Mouse (Mus musculus): ENCODE results near the gene Pex1. TPM values are rescaled to one million over a fixed set of nuclear protein-coding genes. Genes with fewer than 3 reads are reported as not detected.
A peak's percentile ranks its signal among the peaks of the same experiment; 100 is the strongest.

Pex1 gene
- 8.1 and 11.3 TPM in 2 replicates for polyA plus RNA-seq (2015; fragmentation: Nextera tagmentation; extraction: Ambion mirVana)

GRCm38 (mm10) chr5:3595693-3596398 is at the start of gene Pex1:
Gene Pex1 (plus strand): TSS chr5:3596066.
- ATAC-seq (peak; percentile 98), DNase-seq (peak; percentile 95)
- Histone ChIP-seq H3K27me3 (ENCODE audit: insufficient read depth, low read length) (no peaks in the 10 kb centered on the region), H3K4me1 (ENCODE audit: insufficient read depth) (peaks cover 13% of the 10 kb centered on the region), H3K4me3 (ENCODE audit: low read depth, low read length) (peak within 1 kb of the TSS; percentile 88), H3K9ac (replicated peaks) (peak within 1 kb of the TSS; percentile 78), H3K36me3 (replicated peaks; ENCODE audit: insufficient read depth, low read length) (peaks cover 5% of the 10 kb centered on the region; the same call in 1 of the 2 replicates), H3K9me3 (ENCODE audit: low read length) (no peaks in the 10 kb centered on the region), H3K4me2 (ENCODE audit: low read depth, low read length) (peak within 1 kb of the TSS; percentile 90), H3K27ac (ENCODE audit: low read depth) (peak within 1 kb of the TSS; percentile 84)
- under 1% methylated on average over 46 of the region's 50 CpGs for WGBS (ENCODE audit: insufficient replicate concordance)
- TF ChIP-seq EP300 (IDR thresholded peaks at IDR 0.05; ENCODE audit: low read depth) (no peak), CTCF (IDR thresholded peaks at IDR 0.05; ENCODE audit: low read depth) (peak; percentile 66)

- Histone ChIP-seq H3K27ac (ENCODE audit: low read depth) (no peak overlapping the region), H3K9ac (replicated peaks) (no peak overlapping the region), H3K27me3 (ENCODE audit: insufficient read depth, low read length) (no peaks in the 10 kb centered on the region), H3K4me3 (ENCODE audit: low read depth, low read length) (no peak overlapping the region), H3K4me2 (ENCODE audit: low read depth, low read length) (no peak overlapping the region), H3K4me1 (ENCODE audit: insufficient read depth) (peaks cover 21% of the 10 kb centered on the region), H3K36me3 (replicated peaks; ENCODE audit: insufficient read depth, low read length) (0 out of 2 replicates have a peak, but pooled peaks cover 5% of the 10 kb centered on the region), H3K9me3 (ENCODE audit: low read length) (no peaks in the 10 kb centered on the region)
- TF ChIP-seq CTCF (IDR thresholded peaks at IDR 0.05; ENCODE audit: low read depth) (no peak), EP300 (IDR thresholded peaks at IDR 0.05; ENCODE audit: low read depth) (no peak)
- no peak for ATAC-seq
- no peak for DNase-seq
- WGBS (ENCODE audit: insufficient replicate concordance), result 61% methylated on average over 1 of the region's 1 CpGs
Measured at GRCm38 (mm10) chr5:3546226-3546625, 49.6 kb upstream of the Pex1 start.

GRCm38 (mm10) chr5:3551481-3551880 is 44.4 kb upstream of the Pex1 start:
- peaks cover 20% of the 10 kb centered on the region for H3K36me3 ChIP-seq (replicated peaks; ENCODE audit: insufficient read depth, low read length)
- no peak overlapping the region for H3K4me2 ChIP-seq (ENCODE audit: low read depth, low read length)
- no peak overlapping the region for H3K4me3 ChIP-seq (ENCODE audit: low read depth, low read length)
- H3K4me1 ChIP-seq (ENCODE audit: insufficient read depth), result peaks cover 3% of the 10 kb centered on the region; the same call in 1 of the 2 replicates
- TF ChIP-seq EP300 (IDR thresholded peaks at IDR 0.05; ENCODE audit: low read depth) (no peak), CTCF (IDR thresholded peaks at IDR 0.05; ENCODE audit: low read depth) (no peak)
- DNase-seq, result no peak
- no peaks in the 10 kb centered on the region for H3K27me3 ChIP-seq (ENCODE audit: insufficient read depth, low read length)
- no peaks in the 10 kb centered on the region for H3K9me3 ChIP-seq (ENCODE audit: low read length)
- ATAC-seq, result no peak
- 68% methylated on average over 1 of the region's 1 CpGs for WGBS (ENCODE audit: insufficient replicate concordance)
- no peak overlapping the region for H3K9ac ChIP-seq (replicated peaks)
- H3K27ac ChIP-seq (ENCODE audit: low read depth), result no peak overlapping the region

GRCm38 (mm10) chr5:3554198-3554597 is 41.7 kb upstream of the Pex1 start:
- H3K4me3 ChIP-seq (ENCODE audit: low read depth, low read length), result no peak overlapping the region
- DNase-seq, result peak; percentile 39
- peak overlapping the region; percentile 51; the same call in 1 of the 2 replicates for H3K27ac ChIP-seq (ENCODE audit: low read depth)
- WGBS (ENCODE audit: insufficient replicate concordance), result 68% methylated on average over 2 of the region's 2 CpGs
- no peak overlapping the region for H3K9ac ChIP-seq (replicated peaks)
- no peaks in the 10 kb centered on the region for H3K9me3 ChIP-seq (ENCODE audit: low read length)
- H3K4me1 ChIP-seq (ENCODE audit: insufficient read depth), result peaks cover 3% of the 10 kb centered on the region; the same call in 1 of the 2 replicates
- peaks cover 34% of the 10 kb centered on the region for H3K36me3 ChIP-seq (replicated peaks; ENCODE audit: insufficient read depth, low read length)
- ATAC-seq, result peak; percentile 88
- no peaks in the 10 kb centered on the region for H3K27me3 ChIP-seq (ENCODE audit: insufficient read depth, low read length)
- no peak overlapping the region for H3K4me2 ChIP-seq (ENCODE audit: low read depth, low read length)
- TF ChIP-seq EP300 (IDR thresholded peaks at IDR 0.05; ENCODE audit: low read depth) (no peak), CTCF (IDR thresholded peaks at IDR 0.05; ENCODE audit: low read depth) (no peak)

DNA sequence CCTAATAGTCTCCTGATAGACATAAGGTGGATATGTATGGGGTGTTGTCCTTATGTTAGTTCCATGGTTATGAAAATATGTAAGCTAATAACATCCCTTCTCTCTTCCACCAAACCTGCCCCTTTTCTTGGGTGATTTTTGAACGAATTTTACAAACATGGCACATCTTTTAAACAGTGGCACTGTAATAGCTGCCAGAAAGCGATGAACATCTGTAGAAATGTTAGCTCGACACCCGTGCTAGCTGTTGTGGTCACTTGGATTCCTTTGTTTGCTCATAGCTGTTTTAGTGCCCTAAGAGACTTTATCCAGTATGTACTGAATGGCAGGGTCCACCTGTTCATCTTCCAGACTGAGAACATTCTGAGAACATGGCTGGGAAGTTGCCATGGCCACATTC is 24.6 kb upstream of the Pex1 start, which contains the start of gene 1700109H08Rik:
Gene 1700109H08Rik (plus strand): TSS at position 301 of the 400 bp plus-strand sequence.
- Histone ChIP-seq H3K4me1 (ENCODE audit: insufficient read depth) (no peaks in the 10 kb centered on the region), H3K36me3 (replicated peaks; ENCODE audit: insufficient read depth, low read length) (peaks cover 85% of the 10 kb centered on the region), H3K9ac (replicated peaks) (no peak within 1 kb of the TSS), H3K27me3 (ENCODE audit: insufficient read depth, low read length) (no peaks in the 10 kb centered on the region), H3K9me3 (ENCODE audit: low read length) (no peaks in the 10 kb centered on the region), H3K27ac (ENCODE audit: low read depth) (no peak within 1 kb of the TSS), H3K4me2 (ENCODE audit: low read depth, low read length) (no peak within 1 kb of the TSS), H3K4me3 (ENCODE audit: low read depth, low read length) (no peak within 1 kb of the TSS)
- no peak for ATAC-seq
- no peak for DNase-seq
- 92% methylated on average over 4 of the region's 4 CpGs for WGBS (ENCODE audit: insufficient replicate concordance)
- TF ChIP-seq CTCF (IDR thresholded peaks at IDR 0.05; ENCODE audit: low read depth) (no peak), EP300 (IDR thresholded peaks at IDR 0.05; ENCODE audit: low read depth) (no peak)

- Histone ChIP-seq H3K27me3 (ENCODE audit: insufficient read depth, low read length) (no peaks in the 10 kb centered on the region), H3K9ac (replicated peaks) (no peak overlapping the region), H3K9me3 (ENCODE audit: low read length) (no peaks in the 10 kb centered on the region), H3K36me3 (replicated peaks; ENCODE audit: insufficient read depth, low read length) (peaks cover 91% of the 10 kb centered on the region), H3K4me2 (ENCODE audit: low read depth, low read length) (no peak overlapping the region), H3K4me3 (ENCODE audit: low read depth, low read length) (no peak overlapping the region), H3K27ac (ENCODE audit: low read depth) (no peak overlapping the region), H3K4me1 (ENCODE audit: insufficient read depth) (no peaks in the 10 kb centered on the region)
- DNase-seq (no peak), ATAC-seq (no peak)
- 93% methylated on average over 2 of the region's 2 CpGs for WGBS (ENCODE audit: insufficient replicate concordance)
- no peak for TF ChIP-seq CTCF (IDR thresholded peaks at IDR 0.05; ENCODE audit: low read depth)
- TF ChIP-seq EP300 (IDR thresholded peaks at IDR 0.05; ENCODE audit: low read depth), result no peak
Measured at GRCm38 (mm10) chr5:3574825-3575224, 21.0 kb upstream of the Pex1 start.
